Mouse (Mus musculus): ENCODE data around the gene Eva1b.

Eva1b gene

GRCm38 (mm10) chr4:126147533-126148160 is at the start of gene Eva1b:
TSS of gene Eva1b (plus strand) at chr4:126147744.
- DNase-seq (ENCODE audit: low spot score), result no peak

- DNase-seq (ENCODE audit: low spot score), result no peak
These were observed 48.2 kb upstream of the Eva1b start for GRCm38 (mm10) chr4:126099365-126099764.

- no peak for DNase-seq (ENCODE audit: low spot score)
These were observed 46.8 kb upstream of the Eva1b start for GRCm38 (mm10) chr4:126100764-126101163.

GRCm38 (mm10) chr4:126102061-126102841 is 45.3 kb upstream of the Eva1b start:
- no peak for DNase-seq (ENCODE audit: low spot score)

- peak; percentile 65 for DNase-seq (ENCODE audit: low spot score)
These were observed 44.4 kb upstream of the Eva1b start for GRCm38 (mm10) chr4:126103057-126103581.

- peak; percentile 86 for DNase-seq (ENCODE audit: low spot score)
These were observed 43.9 kb upstream of the Eva1b start, which contains the start of gene Stk40 for GRCm38 (mm10) chr4:126103590-126104068. TSS of gene Stk40 (plus strand) at chr4:126103957.

- no peak for DNase-seq (ENCODE audit: low spot score)
These were observed 43.1 kb upstream of the Eva1b start for GRCm38 (mm10) chr4:126104261-126105075.

GRCm38 (mm10) chr4:126105131-126105783 is 42.3 kb upstream of the Eva1b start:
- DNase-seq (ENCODE audit: low spot score), result no peak

GRCm38 (mm10) chr4:126108061-126108740 is 39.3 kb upstream of the Eva1b start:
- DNase-seq (ENCODE audit: low spot score), result no peak

GRCm38 (mm10) chr4:126109613-126110373 is 37.8 kb upstream of the Eva1b start:
- no peak for DNase-seq (ENCODE audit: low spot score)

GRCm38 (mm10) chr4:126110374-126111152 is 37.0 kb upstream of the Eva1b start:
- no peak for DNase-seq (ENCODE audit: low spot score)

- DNase-seq (ENCODE audit: low spot score), result no peak
These were observed 36.4 kb upstream of the Eva1b start for GRCm38 (mm10) chr4:126111153-126111549.

- no peak for DNase-seq (ENCODE audit: low spot score)
These were observed 34.3 kb upstream of the Eva1b start for GRCm38 (mm10) chr4:126113243-126113642.

GRCm38 (mm10) chr4:126113943-126114342 is 33.6 kb upstream of the Eva1b start:
- DNase-seq (ENCODE audit: low spot score), result no peak

GRCm38 (mm10) chr4:126115411-126115810 is 32.1 kb upstream of the Eva1b start:
- DNase-seq (ENCODE audit: low spot score), result no peak

GRCm38 (mm10) chr4:126115871-126116521 is 31.5 kb upstream of the Eva1b start:
- no peak for DNase-seq (ENCODE audit: low spot score)

GRCm38 (mm10) chr4:126117116-126117515 is 30.4 kb upstream of the Eva1b start:
- no peak for DNase-seq (ENCODE audit: low spot score)

- no peak for DNase-seq (ENCODE audit: low spot score)
These were observed 28.9 kb upstream of the Eva1b start for GRCm38 (mm10) chr4:126118651-126119050.

- no peak for DNase-seq (ENCODE audit: low spot score)
These were observed 28.5 kb upstream of the Eva1b start for GRCm38 (mm10) chr4:126119051-126119450.

Measured in urinary bladder, postnatal 10 days (tissue).